Mouse (Mus musculus) adrenal gland, postnatal 36 days (tissue): ENCODE measurements around the gene Fndc10. TPM values are rescaled to one million over a fixed set of nuclear protein-coding genes. Genes with fewer than 3 reads are reported as not detected.
A peak's percentile ranks its signal among the peaks of the same experiment; 100 is the strongest.
"Not testable (repeated sequence)": the region's sequence is repeated elsewhere in the genome, so short reads cannot be mapped to it uniquely, and the experiment has no call there.

Experiments
- DNase-seq, 2 experiments: peaks; one replicate each; pipeline ENCODE4 v3.0.0; 2021; ENCODE audit warnings: mixed read lengths in 1 of 2
- long read RNA-seq, 2 experiments: library from polyadenylated mRNA; stranded (forward); transcript quantifications; one replicate each; pipeline ENCODE4 v2.0.0; 2021; ENCODE audit warnings: borderline sequencing depth in 2 of 2
- total RNA-seq, 2 experiments: library from RNA; stranded (reverse); gene quantifications; 2 replicates each; pipeline ENCODE4 v1.2.3; 2021

The Fndc10 gene
- 10 to 100 TPM; 31.3 to 59.8 TPM for total RNA-seq
- long read RNA-seq, experiment 1, transcript Fndc10-201 (1 exons, 2,140 nt) = major isoform, 92 of 118 reads
- long read RNA-seq, experiment 1, partial matches to known transcripts = 4 of 118 reads
- long read RNA-seq, experiment 1, other reads (novel, unspliced or antisense) = 22 of 118 reads
- long read RNA-seq, experiment 2, transcript Fndc10-201 (1 exons, 2,140 nt) = major isoform, 61 of 66 reads
- long read RNA-seq, experiment 2, partial matches to known transcripts = 2 of 66 reads
- long read RNA-seq, experiment 2, other reads (novel, unspliced or antisense) = 3 of 66 reads

GRCm38 (mm10) chr4:155694111-155694481 lies at the start of gene Fndc10:
Fndc10 (plus strand) TSS chr4:155694342.
- peak; percentile 83 to 91 for DNase-seq

DNA sequence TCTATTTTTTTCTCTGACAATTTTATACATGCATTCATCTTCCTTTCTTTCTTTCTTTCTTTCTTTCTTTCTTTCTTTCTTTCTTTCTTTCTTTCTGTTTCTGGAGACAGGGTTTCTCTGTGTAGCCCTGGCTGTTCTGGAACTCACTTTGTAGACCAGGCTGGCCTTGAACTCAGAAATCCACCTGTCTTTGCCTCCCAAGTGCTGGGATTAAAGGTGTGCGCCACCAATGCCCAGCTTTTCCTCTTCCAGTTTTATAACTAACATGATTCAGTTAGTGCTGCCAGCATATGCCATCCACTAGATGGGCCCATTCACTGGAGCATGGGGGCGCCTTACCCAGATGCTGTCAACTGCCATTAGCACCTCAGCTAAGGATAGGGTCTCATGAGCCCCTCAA lies 48.8 kb upstream of the Fndc10 start, which contains the start of gene Gm10563:
Gm10563 (minus strand) TSS at position 101 of the 400 bp plus-strand sequence.
- not testable (repeated sequence) for DNase-seq

DNA sequence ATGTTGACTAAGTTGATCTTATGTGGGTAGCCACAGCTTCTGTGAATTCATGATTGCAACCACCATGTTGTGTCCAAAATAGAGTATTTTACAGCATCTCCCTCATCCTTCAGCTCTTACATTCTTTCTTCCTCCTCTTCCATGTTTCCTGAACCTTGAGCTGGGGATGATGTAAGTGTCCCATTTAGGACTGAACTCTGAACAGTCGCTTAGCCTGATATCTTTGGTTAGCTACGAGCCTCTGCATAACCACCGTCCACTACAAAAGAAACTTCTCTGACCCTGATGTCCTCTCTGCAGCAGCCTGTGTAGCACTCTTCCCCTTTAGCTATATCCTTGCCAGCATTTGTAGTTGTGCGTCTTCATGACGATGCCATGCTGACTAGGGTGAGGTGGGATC lies 48.4 kb upstream of the Fndc10 start:
- no peak for DNase-seq

DNA sequence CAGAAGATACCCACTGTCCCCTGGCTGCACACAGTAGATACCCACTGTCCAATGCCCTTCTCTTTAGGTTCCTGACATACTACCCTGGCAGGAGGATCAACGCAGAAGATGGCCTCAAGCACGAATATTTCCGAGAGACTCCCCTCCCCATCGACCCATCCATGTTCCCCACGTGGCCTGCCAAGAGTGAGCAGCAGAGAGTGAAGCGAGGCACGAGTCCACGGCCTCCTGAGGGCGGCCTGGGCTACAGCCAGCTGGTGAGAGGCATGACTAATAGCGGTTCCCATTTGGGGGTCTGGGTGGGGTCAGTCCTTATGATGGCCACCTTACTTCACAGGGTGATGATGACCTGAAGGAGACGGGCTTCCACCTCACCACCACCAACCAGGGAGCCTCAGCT lies 44.8 kb upstream of the Fndc10 start:
- DNase-seq = no peak

- DNase-seq = peak in 1 of 2 experiments; percentile 29
Measured at GRCm38 (mm10) chr4:155651553-155652269, 42.4 kb upstream of the Fndc10 start.

GRCm38 (mm10) chr4:155652283-155653085 lies 41.7 kb upstream of the Fndc10 start:
- DNase-seq = no peak

- DNase-seq = peak; percentile 34 to 49
Measured at GRCm38 (mm10) chr4:155653086-155653450, 41.1 kb upstream of the Fndc10 start, which contains the start of gene Mmp23. Mmp23 (minus strand) TSS chr4:155653384.

GRCm38 (mm10) chr4:155653451-155654182 lies 40.5 kb upstream of the Fndc10 start:
- peak; percentile 21 to 40 for DNase-seq

GRCm38 (mm10) chr4:155654183-155654455 lies 40.0 kb upstream of the Fndc10 start:
- DNase-seq = no peak

- DNase-seq = peak; percentile 30 to 67
Measured at GRCm38 (mm10) chr4:155654456-155655298, 39.5 kb upstream of the Fndc10 start.

GRCm38 (mm10) chr4:155656214-155656751 lies 37.9 kb upstream of the Fndc10 start:
- no peak for DNase-seq

- DNase-seq = no peak
Measured at GRCm38 (mm10) chr4:155658961-155659360, 35.2 kb upstream of the Fndc10 start.

DNA sequence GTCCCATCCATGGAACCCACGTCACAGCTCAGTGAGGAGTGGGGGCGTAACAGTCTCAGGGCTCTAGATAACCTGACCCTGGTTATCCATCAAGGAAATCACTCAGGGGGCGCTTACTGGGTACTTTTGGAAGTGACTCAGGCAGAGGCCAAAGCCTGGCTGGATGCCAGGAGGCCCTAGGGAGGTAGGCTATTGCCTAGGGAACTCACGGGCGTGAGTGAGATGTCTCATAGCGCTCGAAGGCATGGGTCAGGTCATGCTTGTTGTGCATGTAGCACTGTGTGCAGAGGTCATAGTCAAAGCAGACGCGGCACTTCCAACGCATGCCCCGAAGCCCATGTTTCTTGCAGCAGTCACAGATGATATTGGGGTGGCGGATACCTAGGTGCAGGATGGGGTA lies 33.5 kb upstream of the Fndc10 start:
- DNase-seq = peak; percentile 56 to 64

GRCm38 (mm10) chr4:155666903-155667302 lies 27.2 kb upstream of the Fndc10 start:
- DNase-seq = no peak

DNA sequence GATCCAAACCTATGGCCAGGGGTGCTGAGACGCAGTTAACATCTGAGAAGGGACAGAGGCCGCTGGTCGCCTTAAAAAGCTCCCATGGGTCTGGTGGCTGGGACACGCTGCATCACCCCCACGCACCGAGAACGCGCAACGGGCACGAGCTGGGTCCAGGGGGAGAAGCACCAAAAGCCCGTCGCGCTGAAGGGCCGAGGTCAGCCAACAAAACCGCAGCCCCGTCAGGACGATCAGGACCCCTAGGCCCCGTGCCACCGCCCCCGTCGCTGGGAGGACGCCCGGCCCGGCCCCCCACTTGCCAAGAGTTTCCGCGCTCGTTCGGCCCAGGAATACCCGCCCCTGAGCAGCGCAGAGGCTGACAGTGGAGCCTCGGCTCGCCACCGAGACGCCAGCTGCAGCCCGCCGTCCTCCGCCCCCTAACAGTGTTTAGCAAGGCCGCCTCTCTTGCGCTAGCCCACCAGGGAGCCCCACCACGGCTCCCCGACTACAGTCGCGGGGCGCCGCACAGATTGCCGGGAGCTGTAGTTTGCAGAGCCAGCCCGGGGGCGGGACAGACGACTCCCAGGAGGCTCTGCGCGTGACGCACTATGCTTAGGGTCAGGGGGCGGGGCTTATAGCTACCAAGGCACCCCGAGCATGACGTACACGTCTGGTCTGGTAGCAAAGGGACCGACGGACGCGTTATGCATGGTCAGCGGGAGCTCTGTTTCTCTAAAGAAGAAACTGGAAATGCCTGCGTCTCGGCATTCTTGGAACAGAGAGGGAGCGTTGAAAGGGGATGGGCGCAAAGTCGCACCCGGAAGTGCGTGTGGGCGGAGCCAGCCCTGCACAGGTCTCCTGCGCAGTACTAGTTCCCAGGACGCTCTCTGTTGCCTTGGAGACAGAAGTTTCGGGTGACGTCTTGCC lies 25.2 kb upstream of the Fndc10 start, which contains the start of gene Mib2:
Mib2 (minus strand) TSS at position 510 of the 909 bp plus-strand sequence.
- peak; percentile 97 to 98 for DNase-seq

DNA sequence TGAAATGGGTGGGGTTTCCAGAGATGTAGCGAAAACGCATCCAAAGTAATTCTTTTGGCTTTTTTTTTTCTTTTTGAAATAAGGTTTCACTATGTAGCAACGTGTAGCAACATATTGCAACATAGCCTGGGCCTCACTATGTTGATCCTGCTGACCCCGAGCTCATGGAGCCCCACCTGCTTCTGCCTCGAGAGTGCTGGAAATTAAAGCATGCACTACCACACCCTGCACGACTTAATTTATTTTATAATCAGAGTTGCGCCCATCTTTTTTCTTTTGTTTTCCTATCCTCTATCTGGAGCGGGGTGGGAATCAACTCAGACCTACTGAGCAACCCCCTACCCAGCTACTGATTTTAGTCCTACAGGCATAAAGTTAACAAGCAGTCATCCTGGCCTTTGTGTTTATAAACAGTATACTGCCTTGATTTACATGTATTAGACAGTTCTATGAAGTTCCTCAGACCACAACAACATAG lies 24.5 kb upstream of the Fndc10 start:
- no peak for DNase-seq

- DNase-seq = not testable (repeated sequence)
Measured at GRCm38 (mm10) chr4:155670236-155670635, 23.9 kb upstream of the Fndc10 start.

GRCm38 (mm10) chr4:155672082-155672481 lies 22.1 kb upstream of the Fndc10 start:
- no peak for DNase-seq

GRCm38 (mm10) chr4:155675991-155676390 lies 18.2 kb upstream of the Fndc10 start:
- DNase-seq = peak; percentile 38 to 48
